Mouse (Mus musculus): ENCODE data around the gene Tmem28. TPM values are rescaled to one million over a fixed set of nuclear protein-coding genes. Genes with fewer than 3 reads are reported as not detected.

The Tmem28 gene
- polyA plus RNA-seq, 1 experiment = 9.0 TPM

- peak; percentile 35 for DNase-seq (ENCODE audit: low read depth)
These were observed 52.6 kb downstream of the Tmem28 start for GRCm38 (mm10) chrX:99873259-99873919.

GRCm38 (mm10) chrX:99873920-99874296 is 53.1 kb downstream of the Tmem28 start:
- peak; percentile 20 for DNase-seq (ENCODE audit: low read depth)
- no peak for TF ChIP-seq CTCF (IDR thresholded peaks at IDR 0.05; ENCODE audit: borderline replicate concordance, extremely low read depth, insufficient read depth, insufficient read length)
- no peak for TF ChIP-seq POLR2A (IDR thresholded peaks at IDR 0.05; ENCODE audit: borderline replicate concordance, extremely low read depth, insufficient read depth, insufficient read length, poor library complexity, severe bottlenecking)

More at GRCm38 (mm10) chrX:99873259-99873919, 52.6 kb downstream of the Tmem28 start:
- TF ChIP-seq CTCF (IDR thresholded peaks at IDR 0.05; ENCODE audit: borderline replicate concordance, extremely low read depth, insufficient read depth, insufficient read length) (no peak), POLR2A (IDR thresholded peaks at IDR 0.05; ENCODE audit: borderline replicate concordance, extremely low read depth, insufficient read depth, insufficient read length, poor library complexity, severe bottlenecking) (no peak)

GRCm38 (mm10) chrX:99876781-99877180 is 56.0 kb downstream of the Tmem28 start:
- DNase-seq (ENCODE audit: low read depth) = peak; percentile 20
- TF ChIP-seq POLR2A (IDR thresholded peaks at IDR 0.05; ENCODE audit: borderline replicate concordance, extremely low read depth, insufficient read depth, insufficient read length, poor library complexity, severe bottlenecking) (no peak), CTCF (IDR thresholded peaks at IDR 0.05; ENCODE audit: borderline replicate concordance, extremely low read depth, insufficient read depth, insufficient read length) (no peak)

GRCm38 (mm10) chrX:99883396-99883795 is 62.6 kb downstream of the Tmem28 start:
- DNase-seq (ENCODE audit: low read depth) = no peak

More at GRCm38 (mm10) chrX:99883396-99883795, 62.6 kb downstream of the Tmem28 start:
- no peak for TF ChIP-seq POLR2A (IDR thresholded peaks at IDR 0.05; ENCODE audit: borderline replicate concordance, extremely low read depth, insufficient read depth, insufficient read length, poor library complexity, severe bottlenecking)
- TF ChIP-seq CTCF (IDR thresholded peaks at IDR 0.05; ENCODE audit: borderline replicate concordance, extremely low read depth, insufficient read depth, insufficient read length) = no peak

Other genes with a start within 250 kb of the Tmem28 start
- 3.1 and 3.6 TPM in 2 replicates for gene Eda, start 154.6 kb downstream of the Tmem28 start, polyA plus RNA-seq (2012; rRNA removed)

Measured in brain, embryonic 14.5 days (tissue).